Mouse (Mus musculus) embryonic facial prominence, embryonic 13.5 days (tissue): ENCODE results near the gene Smim6. TPM values are rescaled to one million over a fixed set of nuclear protein-coding genes. Genes with fewer than 3 reads are reported as not detected.
A peak's percentile ranks its signal among the peaks of the same experiment; 100 is the strongest.

Experiments used
- ATAC-seq: fragments of 200-750 bp; cut with Nextera tagmentation; 2 replicates; pipeline ENCODE4 v1.8.0; 2017; ENCODE audit warnings: low read depth; ENCODE audit not compliant: insufficient number of reproducible peaks, insufficient read depth, low FRiP score, low TSS enrichment
- H3K27ac ChIP-seq: fragments of 300-500 bp; sonication (generic); 2 replicates; pipeline ENCODE4 v1.5.1; 2015; ENCODE audit warnings: moderate library complexity, mild to moderate bottlenecking, inconsistent platforms
- H3K27me3 ChIP-seq: fragments of 300-500 bp; sonication (generic); 2 replicates; pipeline ENCODE4 v1.6.1; 2015; ENCODE audit warnings: mild to moderate bottlenecking, inconsistent platforms
- H3K36me3 ChIP-seq: fragments of 300-500 bp; sonication (generic); 2 replicates; pipeline ENCODE4 v1.6.1; 2015; ENCODE audit warnings: mild to moderate bottlenecking, inconsistent platforms
- H3K4me1 ChIP-seq: fragments of 300-500 bp; sonication (generic); 2 replicates; pipeline ENCODE4 v1.6.1; 2015; ENCODE audit warnings: inconsistent platforms
- H3K4me2 ChIP-seq: fragments of 300-500 bp; sonication (generic); 2 replicates; pipeline ENCODE4 v1.6.1; 2015; ENCODE audit warnings: moderate library complexity, mild to moderate bottlenecking, inconsistent platforms
- H3K4me3 ChIP-seq: fragments of 300-500 bp; sonication (generic); 2 replicates; pipeline ENCODE4 v1.5.1; 2015; ENCODE audit warnings: mild to moderate bottlenecking, inconsistent platforms
- H3K9ac ChIP-seq: fragments of 300-500 bp; sonication (generic); 2 replicates; pipeline ENCODE4 v1.6.1; 2015; ENCODE audit warnings: mild to moderate bottlenecking, inconsistent platforms
- H3K9me3 ChIP-seq: fragments of 300-500 bp; sonication (generic); 2 replicates; pipeline ENCODE4 v1.6.1; 2016; ENCODE audit warnings: inconsistent platforms
- WGBS: fragments of 180-500 bp; shearing (Covaris S2); methylation state at CpG from one replicate; pipeline ENCODE4 v1.1.7; 2015; ENCODE audit warnings: mixed read lengths; 5-methylcytosine and 5-hydroxymethylcytosine counted together
- polyA plus RNA-seq: library from polyadenylated mRNA; unstranded; fragments of >200 nt; fragmentation: Nextera tagmentation; extraction: Ambion mirVana; gene quantifications from 2 replicates; pipeline ENCODE4 v1.2.1, GENCODE M21; 2015

Gene Smim6
- polyA plus RNA-seq, 1 experiment from 2014 or later = 1.2 TPM

DNA sequence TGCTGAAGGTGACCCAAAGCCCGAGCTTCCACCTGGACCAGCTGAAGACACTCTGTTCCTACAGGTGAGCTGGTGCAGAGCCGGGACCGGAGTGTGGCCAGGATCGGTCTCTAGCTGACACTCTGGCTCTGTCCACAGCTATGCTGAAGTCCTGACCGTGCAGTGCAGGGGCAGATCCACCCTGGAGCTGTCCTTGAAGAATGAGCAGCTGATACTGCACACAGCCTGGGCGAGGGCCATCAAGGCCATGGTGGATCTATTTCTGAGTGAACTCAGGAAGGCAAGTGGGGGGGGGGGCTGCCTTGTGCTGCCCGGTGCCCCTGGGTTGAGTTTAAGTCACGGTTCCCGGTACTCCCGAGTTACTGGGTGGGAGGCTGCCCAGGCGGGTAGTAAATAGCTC is 25.4 kb upstream of the Smim6 start:
- H3K27ac ChIP-seq = no peak overlapping the region
- no peak overlapping the region for H3K9ac ChIP-seq
- no peaks in the 10 kb centered on the region for H3K9me3 ChIP-seq
- no peak overlapping the region for H3K4me3 ChIP-seq
- H3K36me3 ChIP-seq = no peaks in the 10 kb centered on the region
- peaks cover 21% of the 10 kb centered on the region for H3K27me3 ChIP-seq
- WGBS = 84% methylated on average over 11 of the region's 11 CpGs
- H3K4me1 ChIP-seq = no peaks in the 10 kb centered on the region
- no peak for ATAC-seq
- H3K4me2 ChIP-seq = no peak overlapping the region

DNA sequence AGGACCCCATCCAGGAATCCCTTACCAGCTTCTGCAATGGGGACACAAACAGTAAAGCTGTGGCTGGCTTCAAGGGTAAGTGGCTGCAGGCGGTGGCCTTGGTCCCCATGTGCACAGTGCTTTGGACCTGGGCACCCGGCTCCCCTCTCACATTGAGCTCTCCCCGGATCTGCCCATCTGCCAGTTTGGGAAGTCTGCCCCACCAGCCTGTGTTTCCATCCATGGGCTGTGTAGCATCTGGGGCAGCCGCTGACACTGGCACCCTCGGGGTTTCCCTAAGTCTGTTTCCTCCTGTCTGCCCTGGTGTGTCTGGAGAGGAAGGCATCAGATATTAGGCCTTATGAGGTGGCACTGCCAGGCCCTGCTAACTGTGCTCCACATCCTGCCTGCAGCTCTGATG is 23.8 kb upstream of the Smim6 start:
- Histone ChIP-seq H3K4me2 (no peak overlapping the region), H3K9ac (no peak overlapping the region), H3K27me3 (peaks cover 15% of the 10 kb centered on the region), H3K4me1 (no peaks in the 10 kb centered on the region), H3K27ac (no peak overlapping the region), H3K4me3 (no peak overlapping the region), H3K36me3 (peaks cover 10% of the 10 kb centered on the region; the same call in 1 of the 2 replicates), H3K9me3 (no peaks in the 10 kb centered on the region)
- ATAC-seq = no peak
- WGBS = 89% methylated on average over 5 of the region's 5 CpGs

DNA sequence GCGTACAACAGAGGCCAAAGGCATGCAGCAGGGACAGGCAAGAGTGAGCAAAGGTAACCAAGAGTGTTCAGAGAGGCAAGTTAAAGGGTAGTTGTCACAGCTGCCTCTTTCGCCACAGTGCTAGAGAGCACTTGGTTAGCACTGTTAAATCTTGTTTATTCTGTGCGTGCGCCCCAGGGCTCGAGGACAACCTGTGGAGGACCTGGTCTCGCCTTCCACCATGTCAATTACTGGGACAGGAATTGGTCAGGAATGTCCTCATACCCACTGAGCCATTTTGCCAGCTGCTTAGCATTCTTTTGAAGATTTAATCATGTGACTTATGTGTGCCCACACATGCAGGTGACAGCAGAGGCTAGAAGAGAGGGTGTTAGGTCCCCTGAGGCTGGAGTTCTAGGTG is 22.7 kb upstream of the Smim6 start:
- WGBS = 80% methylated on average over 6 of the region's 6 CpGs
- peaks cover 22% of the 10 kb centered on the region for H3K36me3 ChIP-seq
- H3K4me1 ChIP-seq = no peaks in the 10 kb centered on the region
- peaks cover 4% of the 10 kb centered on the region for H3K27me3 ChIP-seq
- H3K4me3 ChIP-seq = no peak overlapping the region
- H3K9ac ChIP-seq = no peak overlapping the region
- H3K27ac ChIP-seq = no peak overlapping the region
- H3K4me2 ChIP-seq = no peak overlapping the region
- H3K9me3 ChIP-seq = no peaks in the 10 kb centered on the region
- no peak for ATAC-seq

DNA sequence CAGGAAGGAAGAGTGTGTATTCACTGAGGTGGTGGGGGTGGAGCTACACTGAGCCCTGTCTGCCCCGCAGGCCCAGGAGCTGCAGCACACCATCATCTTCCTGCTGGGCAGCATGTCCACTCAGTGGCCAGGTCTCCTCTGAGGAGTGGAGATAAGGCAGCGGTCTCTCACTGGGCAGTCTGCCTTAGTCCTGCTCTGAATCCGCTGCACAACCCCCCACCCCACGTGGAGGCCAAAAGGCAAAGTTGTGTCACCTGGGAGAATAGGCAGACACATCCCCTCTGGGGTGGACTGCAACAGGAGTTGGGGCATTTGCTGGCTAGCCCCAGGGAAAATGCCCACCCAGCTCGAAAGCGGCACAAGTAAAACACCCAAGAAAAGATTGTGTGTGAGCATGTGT is 19.6 kb upstream of the Smim6 start:
- no peaks in the 10 kb centered on the region for H3K27me3 ChIP-seq
- no peak for ATAC-seq
- H3K4me2 ChIP-seq = no peak overlapping the region
- H3K9me3 ChIP-seq = no peaks in the 10 kb centered on the region
- no peak overlapping the region for H3K27ac ChIP-seq
- WGBS = 63% methylated on average over 6 of the region's 6 CpGs
- no peaks in the 10 kb centered on the region for H3K4me1 ChIP-seq
- peaks cover 52% of the 10 kb centered on the region for H3K36me3 ChIP-seq
- H3K9ac ChIP-seq = no peak overlapping the region
- H3K4me3 ChIP-seq = no peak overlapping the region

- Histone ChIP-seq H3K27me3 (no peaks in the 10 kb centered on the region), H3K36me3 (peaks cover 59% of the 10 kb centered on the region), H3K4me1 (no peaks in the 10 kb centered on the region), H3K9ac (no peak overlapping the region), H3K9me3 (no peaks in the 10 kb centered on the region), H3K27ac (no peak overlapping the region), H3K4me2 (no peak overlapping the region), H3K4me3 (no peak overlapping the region)
- no peak for ATAC-seq
- WGBS = 87% methylated on average over 9 of the region's 9 CpGs
These were observed 18.7 kb upstream of the Smim6 start for GRCm38 (mm10) chr11:115893071-115893470.

DNA sequence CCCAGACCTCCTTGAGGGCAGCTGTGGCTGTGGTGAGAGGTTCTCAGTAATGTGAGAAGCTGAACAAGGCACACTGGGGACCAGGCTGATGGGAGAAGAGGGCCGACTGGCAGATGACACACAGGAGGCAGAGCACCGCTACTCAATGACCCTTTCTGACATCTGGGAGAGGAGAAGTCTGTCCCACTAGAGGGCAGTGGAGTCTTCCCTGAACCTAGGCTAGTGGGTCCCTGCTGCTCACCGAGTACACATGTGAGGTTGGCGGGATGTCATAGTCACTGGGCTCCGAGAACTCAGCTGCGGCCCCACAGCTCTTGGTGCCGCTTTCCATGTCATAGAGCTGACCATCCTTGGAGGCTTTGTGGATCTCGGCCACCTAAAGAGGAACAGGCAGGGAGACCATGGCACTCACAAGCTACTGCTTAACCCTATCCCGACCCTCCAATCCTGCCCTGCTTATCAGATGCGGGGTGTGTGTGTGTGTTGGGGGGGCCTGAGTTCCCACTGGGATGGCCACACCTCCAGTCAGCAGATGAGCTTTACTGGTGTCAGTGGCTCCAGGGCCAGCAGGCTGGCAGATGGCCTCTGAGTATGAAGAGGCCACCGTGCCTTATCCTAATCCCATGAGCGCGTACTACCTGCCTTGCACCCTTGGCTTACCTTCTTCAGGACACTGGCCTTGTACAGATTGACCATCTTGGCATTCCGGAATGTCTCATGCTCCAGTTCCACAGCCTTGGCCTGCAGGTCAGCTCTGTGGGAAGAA is 16.9 kb upstream of the Smim6 start:
- H3K4me1 ChIP-seq = peaks cover 6% of the 10 kb centered on the region
- H3K36me3 ChIP-seq = peaks cover 59% of the 10 kb centered on the region
- ATAC-seq = no peak
- H3K27me3 ChIP-seq = no peaks in the 10 kb centered on the region
- no peak overlapping the region for H3K9ac ChIP-seq
- H3K9me3 ChIP-seq = no peaks in the 10 kb centered on the region
- no peak overlapping the region for H3K27ac ChIP-seq
- H3K4me2 ChIP-seq = no peak overlapping the region
- 71% methylated on average over 14 of the region's 14 CpGs for WGBS
- H3K4me3 ChIP-seq = no peak overlapping the region

DNA sequence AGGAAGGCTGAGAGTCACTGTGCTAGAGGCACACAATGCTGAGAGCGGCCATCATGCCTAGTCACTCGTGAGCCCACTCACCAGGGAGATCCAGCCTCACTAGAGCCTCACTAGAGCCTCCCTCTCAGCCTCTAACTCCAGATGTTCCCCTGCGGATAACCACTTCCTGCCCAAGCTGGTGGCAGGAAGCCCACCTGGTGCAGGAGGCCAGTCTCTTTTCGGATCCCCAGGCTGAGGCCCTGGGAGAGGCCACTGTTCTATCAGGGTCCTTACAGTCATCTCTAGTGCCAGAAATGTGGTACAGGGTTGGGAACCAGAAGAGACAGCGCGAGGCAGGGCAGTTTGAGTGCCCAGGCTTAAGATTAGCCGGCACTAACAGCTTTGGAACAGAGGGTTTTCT is 13.4 kb upstream of the Smim6 start:
- WGBS = 85% methylated on average over 7 of the region's 7 CpGs
- no peak overlapping the region for H3K4me2 ChIP-seq
- H3K4me3 ChIP-seq = no peak overlapping the region
- no peak overlapping the region for H3K9ac ChIP-seq
- no peaks in the 10 kb centered on the region for H3K9me3 ChIP-seq
- H3K27me3 ChIP-seq = no peaks in the 10 kb centered on the region
- H3K27ac ChIP-seq = peak overlapping the region; percentile 28; the same call in 1 of the 2 replicates
- H3K4me1 ChIP-seq = peaks cover 34% of the 10 kb centered on the region
- no peak for ATAC-seq
- peaks cover 45% of the 10 kb centered on the region for H3K36me3 ChIP-seq

DNA sequence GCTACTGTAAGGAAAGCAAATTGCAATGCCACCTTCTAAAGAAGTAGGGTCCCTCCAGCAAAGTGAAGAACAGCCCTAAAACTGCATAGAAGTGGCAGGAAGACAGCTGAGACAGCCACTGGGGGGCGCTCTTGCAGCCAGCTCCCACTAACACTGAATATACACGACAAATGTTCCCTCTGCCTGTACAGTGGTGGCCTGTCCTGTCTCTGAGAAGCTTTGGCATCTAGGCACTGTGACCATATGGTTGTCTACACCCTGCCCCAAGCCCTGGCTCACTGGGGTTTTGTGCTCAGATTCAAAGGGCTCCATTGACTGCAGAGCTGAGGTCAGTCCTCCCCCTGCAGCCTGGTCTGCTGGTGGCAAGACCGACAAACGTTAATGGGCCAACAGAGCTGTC is 12.9 kb upstream of the Smim6 start:
- no peaks in the 10 kb centered on the region for H3K27me3 ChIP-seq
- H3K4me1 ChIP-seq = peaks cover 38% of the 10 kb centered on the region
- H3K4me3 ChIP-seq = no peak overlapping the region
- H3K9ac ChIP-seq = no peak overlapping the region
- no peaks in the 10 kb centered on the region for H3K9me3 ChIP-seq
- no peak for ATAC-seq
- 15% methylated on average over 4 of the region's 4 CpGs for WGBS
- peak overlapping the region; percentile 28; the same call in 1 of the 2 replicates for H3K27ac ChIP-seq
- peaks cover 40% of the 10 kb centered on the region for H3K36me3 ChIP-seq
- no peak overlapping the region for H3K4me2 ChIP-seq

DNA sequence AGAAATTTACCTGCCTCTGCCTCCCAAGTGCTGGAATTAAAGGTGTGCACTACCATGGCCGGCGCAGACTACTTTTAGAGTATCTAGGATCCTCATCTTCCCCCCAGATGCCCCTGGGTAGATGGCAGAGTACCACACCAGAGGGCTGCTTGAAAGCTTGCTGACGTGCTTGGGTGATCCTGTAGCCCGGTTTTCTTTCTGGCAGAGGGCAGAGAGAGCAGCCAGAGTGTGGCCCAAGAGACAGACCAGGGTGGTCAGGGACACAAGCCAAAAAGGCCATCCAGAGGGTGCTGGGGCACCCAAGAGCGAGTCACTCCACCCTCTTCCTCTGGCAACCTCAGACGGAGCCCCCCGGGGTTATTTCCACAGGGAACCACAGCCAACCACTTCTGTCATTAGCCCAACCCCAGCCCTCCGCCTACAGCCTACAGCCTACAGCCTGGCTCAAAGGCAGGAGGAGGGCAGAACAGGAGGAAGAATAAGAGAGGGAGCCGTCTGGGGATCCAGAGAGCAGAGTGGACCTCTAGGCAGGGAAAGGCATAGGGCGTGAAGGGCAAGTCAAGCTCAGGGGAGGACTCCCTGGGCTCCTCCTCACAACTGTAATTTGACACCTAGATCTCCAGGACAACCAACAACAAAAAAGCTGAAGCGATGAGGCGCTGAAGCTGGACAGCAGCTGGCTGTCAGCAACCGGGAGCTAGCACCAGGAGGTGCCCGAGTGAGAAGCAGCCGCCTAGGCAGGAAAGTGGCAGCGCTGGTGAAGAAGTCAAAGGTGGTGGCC is 12.1 kb upstream of the Smim6 start, which contains the start of gene Smim5:
Smim5 (plus strand) TSS at position 481 of the 781 bp plus-strand sequence.
- Histone ChIP-seq H3K9ac (peak within 1 kb of the TSS; percentile 22; the same call in 1 of the 2 replicates), H3K9me3 (no peaks in the 10 kb centered on the region), H3K36me3 (peaks cover 33% of the 10 kb centered on the region), H3K4me2 (peak within 1 kb of the TSS; percentile 7; the same call in 1 of the 2 replicates), H3K27me3 (no peaks in the 10 kb centered on the region), H3K4me3 (no peak within 1 kb of the TSS), H3K4me1 (peaks cover 41% of the 10 kb centered on the region), H3K27ac (peak within 1 kb of the TSS; percentile 55; the same call in 1 of the 2 replicates)
- ATAC-seq = no peak
- WGBS = 32% methylated on average over 16 of the region's 16 CpGs

DNA sequence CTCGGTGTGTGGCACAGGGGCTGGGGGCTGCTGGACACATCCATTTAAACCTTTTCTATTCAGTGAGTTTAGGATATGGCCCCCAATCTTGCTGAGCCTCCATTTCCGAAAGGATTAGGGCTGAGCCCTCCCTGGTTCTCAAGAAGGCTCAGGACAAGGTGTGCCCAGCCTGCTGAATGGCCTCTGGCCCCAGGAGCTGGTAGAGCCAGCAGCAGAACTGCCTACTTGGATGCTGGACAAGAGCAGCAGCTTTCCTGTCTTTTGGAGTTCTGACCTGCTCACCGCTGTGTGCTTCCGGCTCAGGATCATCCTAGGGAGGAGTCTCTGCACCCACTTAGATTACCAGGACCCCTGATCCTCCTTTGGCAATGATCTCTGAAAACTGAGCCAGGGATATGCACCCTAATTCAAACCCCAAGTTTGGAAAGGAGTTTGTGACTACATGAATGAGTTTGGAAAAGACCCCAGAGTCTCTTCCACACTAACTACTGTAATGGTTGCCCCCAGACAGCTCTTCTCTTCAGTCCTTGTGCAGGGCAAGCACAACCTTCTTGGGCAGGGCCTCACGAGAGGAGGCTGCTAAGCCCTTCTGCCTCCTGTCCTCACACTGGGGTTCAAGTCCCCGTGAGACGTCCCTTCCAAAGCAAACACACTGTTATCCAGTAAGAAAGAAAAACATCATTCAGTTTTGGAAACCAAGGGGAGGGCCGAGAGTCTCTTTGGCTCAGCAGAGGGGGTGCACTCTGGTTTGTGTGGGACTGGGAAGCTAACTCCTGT is 11.1 kb upstream of the Smim6 start:
- peak overlapping the region; percentile 55; the same call in 1 of the 2 replicates for H3K27ac ChIP-seq
- H3K4me3 ChIP-seq = no peak overlapping the region
- peaks cover 25% of the 10 kb centered on the region for H3K36me3 ChIP-seq
- H3K9me3 ChIP-seq = no peaks in the 10 kb centered on the region
- no peak for ATAC-seq
- H3K4me1 ChIP-seq = peaks cover 50% of the 10 kb centered on the region
- no peaks in the 10 kb centered on the region for H3K27me3 ChIP-seq
- WGBS = 76% methylated on average over 8 of the region's 8 CpGs
- H3K4me2 ChIP-seq = 0 out of 2 replicates have a peak overlapping the region, but pooled peaks have one; percentile 7
- H3K9ac ChIP-seq = peak overlapping the region; percentile 22; the same call in 1 of the 2 replicates
